Mouse (Mus musculus) lung, postnatal 0 days (tissue): Measurements from ENCODE around the gene Mtss1l.

ENCODE experiments used
- CTCF ChIP-seq: IDR thresholded peaks from 2 replicates; pipeline ENCODE4 v1.5.1; 2016; ENCODE audit warnings: antibody characterized with exemption, mild to moderate bottlenecking
- EP300 ChIP-seq: IDR thresholded peaks from 2 replicates; pipeline ENCODE4 v1.6.1; 2016; ENCODE audit warnings: antibody characterized with exemption, mild to moderate bottlenecking, control low read depth

GRCm38 (mm10) chr8:110764671-110765070 is 43.4 kb downstream of the Mtss1l start:
- TF ChIP-seq CTCF: no peak
- no peak for TF ChIP-seq EP300
